Mouse (Mus musculus): Measurements from ENCODE around the gene Dut.
"Not testable (repeated sequence)": the region's sequence is repeated elsewhere in the genome, so short reads cannot be mapped to it uniquely, and the experiment has no call there.

The Dut gene

GRCm38 (mm10) chr2:125255886-125256285 is 8.9 kb downstream of the Dut start:
- no peak for DNase-seq

- peak; percentile 37 for DNase-seq
Measured at GRCm38 (mm10) chr2:125259230-125260120, 12.5 kb downstream of the Dut start.

GRCm38 (mm10) chr2:125260326-125260725 is 13.3 kb downstream of the Dut start:
- no peak for DNase-seq

GRCm38 (mm10) chr2:125263056-125263455 is 16.1 kb downstream of the Dut start:
- no peak for DNase-seq

- no peak for DNase-seq
Measured at GRCm38 (mm10) chr2:125263753-125264152, 16.8 kb downstream of the Dut start.

- no peak for DNase-seq
Measured at GRCm38 (mm10) chr2:125268876-125269275, 21.9 kb downstream of the Dut start.

GRCm38 (mm10) chr2:125275617-125276016 is 28.6 kb downstream of the Dut start:
- no peak for DNase-seq

- DNase-seq, result no peak
Measured at GRCm38 (mm10) chr2:125276692-125277091, 29.7 kb downstream of the Dut start.

GRCm38 (mm10) chr2:125278474-125278873 is 31.5 kb downstream of the Dut start:
- DNase-seq, result no peak

GRCm38 (mm10) chr2:125279995-125280394 is 33.0 kb downstream of the Dut start:
- not testable (repeated sequence) for DNase-seq

GRCm38 (mm10) chr2:125282334-125283206 is 35.6 kb downstream of the Dut start:
- DNase-seq, result no peak

- no peak for DNase-seq
Measured at GRCm38 (mm10) chr2:125285777-125286176, 38.8 kb downstream of the Dut start.

GRCm38 (mm10) chr2:125290197-125290965 is 43.4 kb downstream of the Dut start:
- DNase-seq, result no peak

- no peak for DNase-seq
Measured at GRCm38 (mm10) chr2:125291101-125291500, 44.1 kb downstream of the Dut start.

- DNase-seq, result no peak
Measured at GRCm38 (mm10) chr2:125292616-125293015, 45.6 kb downstream of the Dut start.

GRCm38 (mm10) chr2:125293969-125294491 is 47.0 kb downstream of the Dut start:
- DNase-seq, result no peak

- DNase-seq, result no peak
Measured at GRCm38 (mm10) chr2:125295526-125295925, 48.5 kb downstream of the Dut start.

GRCm38 (mm10) chr2:125298841-125299240 is 51.9 kb downstream of the Dut start:
- DNase-seq, result no peak

GRCm38 (mm10) chr2:125301877-125302624 is 55.1 kb downstream of the Dut start:
- no peak for DNase-seq

GRCm38 (mm10) chr2:125302625-125302924 is 55.6 kb downstream of the Dut start:
- DNase-seq, result no peak

GRCm38 (mm10) chr2:125303764-125304384 is 56.9 kb downstream of the Dut start:
- peak; percentile 15 for DNase-seq

GRCm38 (mm10) chr2:125304746-125305145 is 57.8 kb downstream of the Dut start:
- DNase-seq, result no peak

All from thymus, postnatal 14 days (tissue).